Mouse (Mus musculus): ENCODE results near the gene Vps35l.

The Vps35l gene

DNA sequence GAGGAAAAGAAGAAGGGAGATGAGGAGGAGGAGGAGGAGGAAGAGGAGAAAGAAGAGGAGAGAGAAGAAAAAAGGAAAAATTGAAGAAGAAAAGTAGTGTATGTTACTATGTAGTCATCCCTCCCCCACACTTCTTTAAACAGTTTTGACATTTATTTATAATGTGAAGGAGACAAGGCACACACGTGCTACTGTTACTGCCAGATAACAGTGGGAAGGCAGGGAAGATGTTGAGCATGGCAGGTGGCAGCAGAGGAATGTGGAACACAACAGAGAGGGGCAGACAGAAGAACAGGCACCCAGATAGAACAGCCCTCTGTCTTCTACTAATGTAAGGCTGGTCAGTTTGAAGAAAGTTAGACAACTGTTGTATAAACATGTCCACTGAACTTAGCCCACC lies 29.6 kb downstream of the Vps35l start:
- in situ Hi-C loops (cut with MboI, MseI), result loop anchor here (5.0 kb wide), 2 partner anchors 228 to 748 kb away; partner anchors contain the start of genes Acsm5 (in 1 of the 2) and Gprc5b (in 1 of the 2)

DNA sequence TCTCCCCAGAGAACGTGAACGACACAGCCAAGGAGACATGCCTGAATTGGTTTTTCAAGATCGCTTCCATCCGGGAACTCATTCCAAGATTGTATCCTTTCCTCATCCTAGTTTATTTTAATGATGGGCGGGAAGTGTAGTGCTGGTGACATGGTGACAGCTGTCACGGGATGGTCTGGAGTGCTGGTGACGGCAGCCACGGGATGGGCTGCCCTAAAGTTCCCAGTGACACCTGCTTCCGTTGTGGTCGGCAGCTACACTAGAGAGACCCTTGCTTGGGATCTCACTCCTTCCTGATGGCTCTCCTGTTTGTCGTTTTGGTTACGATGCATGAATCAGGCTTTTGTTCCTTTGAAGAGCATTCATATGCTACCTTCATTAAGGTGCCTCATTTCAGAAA lies 33.0 kb downstream of the Vps35l start:
- in situ Hi-C loops (cut with MboI, MseI), result loop anchor here in 1 of 2 experiments (5.0 kb wide), 1 partner anchor 744 kb away; the partner anchor contains the start of gene Acsm5

DNA sequence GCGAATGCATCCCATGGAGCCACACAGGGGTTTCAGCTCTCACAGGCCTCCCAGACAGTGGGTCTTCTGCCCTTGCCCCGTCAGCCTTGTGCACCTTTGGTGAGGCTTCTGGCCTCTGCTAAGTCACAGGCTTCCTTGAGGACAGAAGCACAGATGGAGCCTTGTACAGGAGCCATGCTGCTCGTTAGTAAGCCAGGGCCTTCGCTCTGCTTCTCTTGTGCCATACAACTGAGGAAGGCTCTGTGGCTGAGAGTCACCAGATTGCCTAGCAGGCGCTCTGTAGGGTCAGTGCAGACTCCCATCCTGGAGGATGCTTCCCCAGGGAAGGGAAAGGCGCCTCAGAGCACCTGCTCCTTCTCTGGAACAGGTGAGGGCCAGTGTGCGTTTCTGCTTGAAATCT lies 36.0 kb downstream of the Vps35l start:
- in situ Hi-C loops (cut with MboI, MseI), result no loop called here

DNA sequence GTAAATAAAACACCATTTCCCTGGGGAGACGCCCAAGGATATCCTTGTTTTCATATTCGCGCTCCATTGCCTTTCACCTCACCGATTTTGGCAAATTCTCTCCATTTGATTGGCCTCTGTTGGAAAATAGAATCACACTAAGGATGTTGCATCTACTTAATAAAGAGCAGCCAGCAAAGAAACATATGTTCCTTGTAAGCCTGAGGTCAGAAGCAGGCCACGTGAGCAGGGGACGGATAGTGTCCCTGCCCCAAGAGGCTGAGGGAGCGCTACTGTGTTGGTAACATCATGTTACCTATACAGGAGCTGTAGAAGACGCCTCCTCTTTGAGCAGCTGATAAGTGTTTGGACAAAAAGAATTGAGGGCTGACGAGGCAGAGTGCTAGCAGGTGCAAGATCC lies 36.5 kb downstream of the Vps35l start:
- in situ Hi-C loops (cut with MboI, MseI), result no loop called here

DNA sequence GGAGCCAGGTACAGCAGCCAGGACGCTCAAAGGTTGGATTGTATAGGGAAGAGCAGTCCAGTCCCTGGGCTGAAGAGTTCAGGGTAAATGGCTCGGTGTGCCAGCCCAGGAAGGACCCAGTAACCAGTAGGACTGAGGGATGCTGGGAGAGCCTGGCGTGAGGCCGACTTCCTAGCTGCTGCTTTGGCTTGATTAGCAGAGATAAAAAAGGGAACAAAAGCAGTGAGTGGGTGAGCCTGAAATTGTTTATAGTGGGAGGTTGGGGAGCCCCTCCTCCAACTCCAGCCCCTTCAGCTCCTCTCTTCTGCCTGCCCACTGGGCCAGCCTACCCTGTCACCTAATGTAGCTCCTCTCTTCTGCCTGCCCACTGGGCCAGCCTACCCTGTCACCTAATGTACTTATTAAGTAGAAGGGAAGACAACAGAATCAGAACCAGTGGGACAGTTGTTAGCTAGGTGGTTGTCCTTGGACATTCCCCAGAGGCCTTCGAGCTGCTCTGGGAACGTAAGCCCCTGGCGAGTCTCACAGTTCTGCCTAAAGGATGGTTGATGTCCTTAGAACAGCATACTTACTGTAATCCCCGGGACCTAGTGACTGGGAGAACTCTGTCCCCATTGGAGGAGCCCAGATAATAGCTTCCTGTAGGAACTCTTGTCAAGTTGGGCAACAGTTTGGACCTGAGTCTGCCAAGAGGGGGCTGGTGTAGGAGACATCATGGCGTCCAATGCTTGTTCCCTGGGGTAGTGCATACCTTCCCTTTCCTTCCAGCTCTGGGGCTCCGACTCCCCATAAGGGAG lies 37.8 kb downstream of the Vps35l start:
- in situ Hi-C loops (cut with MboI, MseI), result no loop called here

DNA sequence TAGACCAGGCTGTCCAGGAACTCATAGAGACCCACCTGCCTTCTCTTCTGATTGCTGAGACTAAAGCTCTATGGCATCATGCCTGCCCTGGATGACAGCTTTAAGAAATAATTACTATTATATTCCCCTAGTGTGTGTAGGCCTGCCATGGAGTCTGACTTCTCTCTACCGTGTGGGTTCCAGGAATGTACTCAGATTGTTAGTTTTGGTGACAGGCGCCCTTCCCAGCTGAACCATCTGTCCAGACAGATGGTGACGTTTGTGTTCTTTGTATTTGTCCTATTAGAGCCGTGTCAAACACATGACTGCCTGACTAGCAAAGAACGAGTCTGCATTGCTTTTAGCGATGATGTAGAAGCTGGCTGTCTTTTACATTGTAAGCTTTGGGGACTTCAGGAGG lies 38.5 kb downstream of the Vps35l start:
- in situ Hi-C loops (cut with MboI, MseI), result no loop called here

DNA sequence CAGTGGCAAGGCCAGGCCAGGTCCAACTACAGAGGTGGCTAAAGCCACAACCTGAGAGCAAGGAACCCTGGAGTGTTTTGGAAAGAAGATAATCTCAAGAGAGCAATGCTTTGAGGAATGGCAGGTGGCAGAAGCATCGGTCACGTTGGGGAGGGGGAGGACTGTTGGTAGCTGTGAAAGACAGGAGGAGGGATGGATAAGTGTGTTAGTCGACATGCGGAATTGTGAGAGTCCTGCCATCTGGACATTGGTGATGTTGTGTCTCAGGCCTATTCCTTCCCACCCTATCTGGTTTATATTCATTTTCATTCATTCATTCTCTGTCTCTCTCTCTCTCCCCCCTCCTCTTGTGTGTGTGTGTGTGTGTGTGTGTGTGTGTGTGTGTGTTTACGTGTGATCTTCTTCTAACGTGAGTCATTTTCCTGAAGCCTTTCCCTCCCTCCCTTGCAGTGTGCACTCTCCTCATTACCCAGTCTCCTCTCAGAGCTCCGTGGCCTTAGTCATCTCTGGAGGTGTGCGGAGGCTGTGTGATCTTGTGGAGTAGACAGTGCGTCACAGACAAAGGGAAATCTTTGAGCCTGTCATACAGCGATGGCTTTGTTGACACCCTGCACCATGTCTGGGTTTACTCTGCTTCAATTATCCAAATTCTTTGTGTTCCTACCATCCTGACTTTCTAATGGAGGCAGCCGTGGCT lies 43.4 kb downstream of the Vps35l start:
- in situ Hi-C loops (cut with MboI, MseI), result loop anchor here in 1 of 2 experiments (10.0 kb wide), 1 partner anchor 731 kb away; the partner anchor contains the start of gene Acsm5

DNA sequence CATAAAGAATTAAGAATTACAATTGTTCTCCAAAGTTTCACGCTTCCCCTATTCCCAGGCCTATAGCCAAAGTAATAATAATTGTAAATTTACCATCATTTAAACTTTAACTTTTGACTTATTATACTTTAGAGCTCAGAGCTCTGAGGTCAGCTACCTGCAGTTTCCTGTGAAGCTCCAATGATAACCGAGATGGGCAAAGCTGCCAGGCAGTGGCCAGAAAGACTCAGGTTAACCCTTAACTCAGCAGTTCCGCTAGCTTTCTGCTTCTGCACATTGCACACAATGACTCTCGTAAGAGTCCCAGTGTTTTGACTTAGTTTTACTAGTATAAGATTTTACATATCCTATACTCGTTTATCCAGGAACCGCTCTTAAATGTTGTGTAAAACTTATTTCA lies 46.1 kb downstream of the Vps35l start:
- in situ Hi-C loops (cut with MboI, MseI), result loop anchor here in 1 of 2 experiments (10.0 kb wide), 1 partner anchor 729 kb away; the partner anchor contains the start of gene Acsm5

DNA sequence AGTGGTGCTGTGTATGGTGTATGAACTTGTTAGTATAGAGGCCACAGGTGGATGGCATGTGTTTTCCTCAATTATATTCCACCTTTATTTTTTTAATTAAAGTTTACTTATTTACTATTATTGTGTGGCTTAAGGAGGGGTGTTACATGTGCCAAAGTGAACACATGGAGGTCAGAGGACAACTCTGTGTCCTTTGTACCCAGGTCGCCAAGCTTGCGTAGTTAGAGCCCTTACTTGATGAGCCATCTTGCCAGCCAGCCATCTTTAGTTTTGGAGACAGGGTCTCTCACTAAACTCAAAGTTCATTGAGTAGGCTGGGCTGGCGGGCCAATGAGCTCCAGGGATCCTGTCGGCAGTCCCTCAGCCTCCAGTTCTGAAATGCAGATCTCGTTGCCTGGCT lies 47.3 kb downstream of the Vps35l start:
- in situ Hi-C loops (cut with MboI, MseI), result loop anchor here in 1 of 2 experiments (10.0 kb wide), 1 partner anchor 727 kb away; the partner anchor contains the start of gene Acsm5

DNA sequence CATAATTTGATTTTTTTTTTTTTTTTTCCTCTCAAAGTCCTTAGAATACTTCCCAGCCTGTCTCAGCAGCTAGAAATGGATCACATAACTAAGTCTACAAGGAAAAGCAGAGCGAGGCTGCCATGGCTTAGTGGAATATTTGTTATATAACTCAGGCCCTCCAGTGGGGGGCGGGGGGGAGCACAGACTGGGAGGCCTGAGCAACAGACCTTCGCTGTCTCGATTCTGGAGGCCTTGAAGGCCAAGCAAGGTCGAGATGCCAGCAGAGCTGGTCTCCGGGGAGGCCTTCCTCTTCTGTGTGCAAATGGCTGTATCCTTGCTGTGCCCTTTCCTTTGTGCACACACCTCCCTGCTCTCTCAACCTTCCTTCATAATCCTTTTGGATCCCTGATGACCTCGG lies 48.5 kb downstream of the Vps35l start:
- in situ Hi-C loops (cut with MboI, MseI), result loop anchor here in 1 of 2 experiments (10.0 kb wide), 1 partner anchor 726 kb away; the partner anchor contains the start of gene Acsm5

DNA sequence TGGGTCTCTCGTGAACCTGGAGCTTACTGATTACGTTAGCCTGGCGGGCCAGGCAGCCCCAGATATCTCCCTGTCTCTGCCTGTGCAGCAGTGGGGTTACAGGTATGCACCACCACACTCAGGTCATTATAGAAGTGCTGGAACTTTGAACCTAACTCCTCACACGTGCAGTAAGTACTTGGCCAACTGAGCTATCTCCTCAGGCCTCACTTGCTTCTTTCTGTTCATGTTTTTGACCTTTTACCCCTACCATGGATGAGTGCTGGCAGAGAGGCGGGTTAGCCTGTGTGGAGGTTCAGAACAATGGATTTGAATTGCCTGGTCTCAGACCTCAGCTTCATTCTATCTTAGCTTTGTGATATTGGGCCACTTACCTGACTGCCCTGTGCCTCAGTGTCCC lies 50.3 kb downstream of the Vps35l start:
- in situ Hi-C loops (cut with MboI, MseI), result no loop called here

DNA sequence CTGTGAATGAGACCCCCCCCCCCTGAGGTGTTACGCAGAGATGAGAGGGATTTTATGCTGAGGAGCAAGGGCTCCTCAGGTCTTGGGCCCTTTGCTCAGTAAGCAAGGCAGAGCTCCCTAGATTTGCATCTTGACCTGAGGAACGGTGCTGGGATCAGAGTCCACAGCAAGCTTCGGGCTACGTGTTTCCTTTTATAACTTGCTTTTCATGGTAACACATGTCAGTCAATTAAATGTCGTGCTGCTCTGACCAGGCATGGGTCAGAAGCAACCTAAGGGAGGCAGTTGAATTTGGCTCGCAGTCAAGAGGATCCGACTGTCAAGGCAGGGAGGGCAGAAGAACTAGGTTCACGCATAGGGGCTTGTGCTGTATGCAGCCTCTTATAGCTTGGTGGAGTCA lies 53.9 kb downstream of the Vps35l start:
- in situ Hi-C loops (cut with MboI, MseI), result no loop called here

DNA sequence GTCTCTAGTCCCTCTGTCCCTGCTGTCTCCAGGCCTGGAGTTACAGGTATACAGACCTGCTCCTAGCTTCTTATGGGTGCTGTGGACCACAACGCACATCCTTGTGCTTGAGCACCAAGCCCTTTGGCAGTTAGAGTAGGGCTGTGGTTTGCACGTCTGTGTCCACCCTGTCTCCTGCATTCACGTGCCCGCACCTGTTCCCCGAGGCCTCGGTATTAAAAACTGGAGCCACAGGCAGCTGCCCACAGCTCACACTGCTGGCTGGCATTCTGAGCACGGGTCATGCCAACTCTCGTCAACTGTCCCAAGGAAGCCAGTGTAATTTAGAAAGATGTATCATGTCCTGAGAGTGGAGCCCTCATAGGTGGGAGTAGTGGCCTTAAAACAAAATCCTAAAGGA lies 55.8 kb downstream of the Vps35l start:
- in situ Hi-C loops (cut with MboI, MseI), result no loop called here

DNA sequence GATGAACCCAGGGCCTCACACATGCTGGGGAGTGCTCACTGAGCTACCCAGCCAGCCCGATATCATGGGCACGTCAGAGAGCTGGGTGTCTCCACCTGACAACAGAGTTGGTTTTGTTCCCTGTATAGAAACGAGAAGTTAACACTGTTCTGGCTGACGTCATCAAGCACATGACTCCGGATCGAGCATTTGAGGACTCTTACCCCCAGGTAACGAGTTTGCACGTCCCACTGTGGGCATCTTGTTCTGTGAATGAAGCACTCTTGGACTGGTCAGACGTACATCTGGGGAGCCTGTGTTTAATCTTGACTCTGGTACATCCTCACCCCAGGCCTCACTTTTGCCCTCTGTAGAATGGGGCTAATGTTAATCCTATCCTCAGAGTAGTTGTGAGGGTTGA lies 56.8 kb downstream of the Vps35l start:
- in situ Hi-C loops (cut with MboI, MseI), result no loop called here

DNA sequence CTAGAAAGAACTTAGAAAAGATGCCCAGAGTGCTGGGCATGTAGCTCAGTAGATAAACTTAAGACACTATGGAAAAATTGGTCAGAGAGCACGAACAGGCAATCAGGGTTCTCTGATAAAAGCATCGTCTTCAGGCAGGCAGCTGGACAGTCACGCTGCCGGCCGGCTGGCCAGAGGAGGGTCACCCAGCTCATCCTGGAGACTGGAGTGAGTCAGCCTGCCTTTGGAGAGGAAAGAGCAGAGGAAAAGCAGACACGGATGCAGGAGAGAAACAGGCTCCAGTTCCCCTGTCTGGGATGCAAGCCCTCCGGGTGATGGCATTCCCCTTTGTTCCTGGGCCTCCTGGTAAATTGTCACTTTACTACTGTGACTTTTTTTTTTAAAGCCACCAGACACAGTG lies 57.6 kb downstream of the Vps35l start:
- in situ Hi-C loops (cut with MboI, MseI), result no loop called here

DNA sequence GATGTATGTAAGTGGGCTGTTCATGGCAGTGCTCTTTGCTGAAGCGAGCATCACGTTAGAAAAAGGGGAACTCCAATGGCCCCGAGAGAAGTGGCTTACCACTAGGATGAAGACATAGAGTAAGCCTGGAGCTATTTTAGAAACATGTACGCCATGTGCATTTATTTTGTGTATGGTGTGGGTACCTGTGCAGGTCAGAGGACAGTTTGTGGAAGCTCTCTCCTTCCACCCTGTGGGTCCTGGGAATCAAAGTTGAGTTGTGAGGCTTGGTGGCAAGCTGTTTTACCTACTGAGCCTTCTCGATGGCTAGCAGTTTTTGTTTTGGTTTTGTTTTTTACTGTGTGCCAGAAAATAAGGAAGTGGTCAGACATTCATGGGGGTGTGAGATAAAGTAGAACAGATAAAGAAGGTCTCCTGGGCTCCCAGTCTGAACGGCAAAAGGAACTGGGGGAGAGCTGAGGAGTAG lies 58.1 kb downstream of the Vps35l start:
- in situ Hi-C loops (cut with MboI, MseI), result no loop called here

DNA sequence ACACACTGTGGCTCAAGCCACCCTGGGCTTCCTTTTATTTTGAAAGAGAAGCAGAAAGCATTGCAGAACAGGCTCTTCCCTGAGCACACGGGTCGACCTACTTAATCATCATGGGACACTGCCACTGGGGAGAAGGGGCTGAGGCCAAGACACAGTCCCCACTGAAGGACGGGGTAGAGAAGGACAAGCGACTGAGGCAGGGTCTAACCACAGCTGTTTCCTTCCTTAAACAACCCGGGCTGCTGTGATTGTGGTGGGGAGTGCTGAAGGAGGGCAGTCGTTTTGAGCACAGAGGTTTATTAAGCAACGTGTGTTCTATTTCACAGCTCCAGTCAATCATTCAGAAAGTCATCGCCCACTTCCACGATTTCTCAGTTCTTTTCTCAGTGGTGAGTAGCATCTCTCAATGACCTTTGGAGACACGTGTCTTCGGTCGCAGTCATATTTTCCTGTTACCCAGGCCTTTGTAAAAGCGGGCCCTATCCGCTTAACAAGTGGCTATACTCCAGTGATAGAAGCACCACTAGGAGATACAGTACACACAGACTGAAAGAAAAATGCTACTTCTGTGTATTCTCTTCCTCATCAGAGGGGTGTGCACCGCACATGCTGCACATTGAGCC lies 60.2 kb downstream of the Vps35l start:
- in situ Hi-C loops (cut with MboI, MseI), result no loop called here

DNA sequence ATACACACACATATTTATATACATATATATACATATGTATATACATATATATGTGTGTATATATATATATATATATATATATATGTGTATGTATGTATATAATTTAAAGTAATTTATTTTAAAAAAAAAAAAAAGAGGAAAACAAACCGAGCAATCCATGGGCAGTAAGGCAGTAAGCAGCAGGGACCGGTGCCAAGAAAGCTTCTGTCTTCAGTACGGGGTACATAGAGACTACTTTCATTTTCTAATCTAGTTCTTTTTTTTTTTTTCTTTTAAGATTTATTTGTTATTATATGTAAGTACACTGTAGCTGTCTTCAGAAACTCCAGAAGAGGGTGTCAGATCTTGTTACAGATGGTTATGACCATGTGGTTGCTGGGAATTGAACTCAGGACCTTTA lies 61.8 kb downstream of the Vps35l start:
- in situ Hi-C loops (cut with MboI, MseI), result no loop called here

DNA sequence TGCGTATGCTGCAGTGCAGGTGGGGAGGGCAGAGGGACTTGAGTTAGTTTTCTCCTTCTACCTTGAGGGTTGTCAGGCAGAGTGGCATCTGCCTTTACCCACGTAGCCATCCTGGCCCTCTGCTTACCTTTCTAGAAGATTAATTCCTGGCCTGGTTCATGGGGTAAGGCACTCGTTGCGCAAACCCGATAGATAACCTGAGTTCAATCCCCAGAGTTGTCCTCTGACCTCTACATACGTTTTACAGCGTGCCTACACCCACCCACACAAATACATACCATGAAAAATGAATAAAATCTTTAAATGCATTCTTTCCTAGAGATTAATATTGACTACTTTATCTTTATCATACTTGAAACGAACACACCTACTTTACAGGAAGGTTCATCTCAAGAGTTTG lies 63.4 kb downstream of the Vps35l start:
- in situ Hi-C loops (cut with MboI, MseI), result no loop called here

DNA sequence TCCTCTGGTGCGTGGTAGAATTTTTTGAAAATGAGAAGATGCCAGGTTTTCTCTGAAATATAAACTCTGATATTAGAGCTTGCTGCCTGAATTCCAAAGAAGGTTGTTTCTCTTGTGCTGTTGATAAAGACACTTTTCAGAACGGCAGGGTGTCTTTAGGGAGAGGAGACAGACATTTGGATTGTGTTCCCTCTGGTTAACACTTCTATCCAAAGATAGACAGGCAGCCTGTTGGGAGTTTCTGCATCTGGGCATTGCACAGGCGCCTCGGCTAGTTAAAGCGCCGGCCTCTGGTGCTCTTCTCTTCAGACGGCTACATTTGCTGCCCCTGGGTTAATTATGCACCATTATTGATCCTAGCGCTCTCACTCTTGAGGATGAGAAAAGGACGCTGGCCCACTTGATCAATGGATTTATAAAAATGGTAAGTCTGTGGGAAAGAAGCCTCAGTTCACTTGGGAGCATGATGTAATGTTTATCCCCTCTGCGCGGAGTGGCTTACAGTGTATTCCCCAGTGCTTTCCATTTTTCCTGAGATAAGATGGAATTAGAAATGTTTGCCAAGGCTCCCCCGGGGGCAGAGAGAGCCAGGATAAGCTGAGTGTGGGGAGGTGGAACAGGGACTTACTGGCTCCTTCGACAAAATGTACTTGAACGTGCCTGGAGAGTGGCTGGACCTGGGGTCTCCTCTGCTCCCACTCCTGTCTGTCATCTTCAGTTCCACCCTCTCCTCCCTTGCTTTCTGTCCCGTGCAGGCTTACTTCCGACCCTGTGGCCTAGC lies 66.8 kb downstream of the Vps35l start:
- in situ Hi-C loops (cut with MboI, MseI), result no loop called here

DNA sequence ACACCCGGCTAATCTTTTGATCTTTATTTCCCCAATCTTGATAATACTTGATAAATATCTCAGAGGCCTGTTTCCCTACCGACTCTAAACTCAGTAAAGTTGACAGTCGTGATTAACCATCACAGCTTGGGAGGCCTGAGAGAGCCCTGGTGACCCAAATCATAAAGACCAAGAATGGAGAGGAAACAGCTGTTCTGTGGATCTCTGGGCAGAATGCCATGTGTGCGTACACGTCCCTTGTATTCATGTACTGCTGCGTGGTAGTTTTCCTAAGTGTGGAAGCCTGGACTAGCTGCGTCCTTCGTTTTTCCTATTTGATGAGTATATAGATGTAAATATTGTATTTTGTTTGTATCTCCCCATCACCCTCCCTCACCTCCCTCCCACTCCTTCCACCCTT lies 67.9 kb downstream of the Vps35l start:
- in situ Hi-C loops (cut with MboI, MseI), result no loop called here

Data from T-helper 17 cell (primary cell).